Mouse (Mus musculus): ENCODE results near the gene Gm29582. TPM values are rescaled to one million over a fixed set of nuclear protein-coding genes. Genes with fewer than 3 reads are reported as not detected.
"Not testable (repeated sequence)": the region's sequence is repeated elsewhere in the genome, so short reads cannot be mapped to it uniquely, and the experiment has no call there.

The Gm29582 gene
- not detected for total RNA-seq (2021)
- long read RNA-seq, experiment 1: 0 reads
- long read RNA-seq, experiment 2: 0 reads

DNA sequence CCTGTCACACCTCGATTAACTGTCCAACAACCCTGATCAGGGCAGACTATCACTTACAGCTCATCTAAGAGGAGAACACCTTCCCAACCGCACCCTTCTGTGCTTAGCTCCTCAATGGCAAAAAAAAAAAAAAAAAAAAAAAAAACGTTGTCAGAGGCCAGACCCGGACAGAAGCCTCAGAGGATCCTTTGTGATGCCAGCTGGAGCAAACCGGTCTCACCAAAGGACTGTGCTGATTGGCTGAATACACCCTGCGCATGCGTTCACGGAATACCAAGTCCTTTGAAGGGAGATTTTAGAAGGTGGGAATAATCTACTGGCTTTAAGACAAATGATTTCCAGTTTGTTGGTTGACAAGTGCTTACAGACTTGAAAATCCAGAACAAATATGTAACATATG lies at the start of gene Gm29582:
TSS of gene Gm29582 (minus strand) at position 101 of the 400 bp plus-strand sequence.
- intact Hi-C loops (cut with DNase I; ENCODE audit: low total_unique reads); DNase-seq: not testable (repeated sequence)

All from gastrocnemius, postnatal 14 days (tissue).